Mouse (Mus musculus) hindbrain, postnatal 0 days (tissue): ENCODE data around the gene Pigq. TPM values are rescaled to one million over a fixed set of nuclear protein-coding genes. Genes with fewer than 3 reads are reported as not detected.

Experiments used
- ATAC-seq: fragments of 200-750 bp; cut with Nextera tagmentation; 2 replicates; pipeline ENCODE4 v1.8.0; 2017; ENCODE audit warnings: mild to moderate bottlenecking, moderate TSS enrichment, moderate library complexity
- DNase-seq: peaks from one replicate; pipeline ENCODE4 v3.0.0-alpha.2; 2015; ENCODE audit warnings: low spot score
- H3K27ac ChIP-seq: fragments of 300-500 bp; sonication (generic); 2 replicates; pipeline ENCODE4 v1.5.1; 2014; ENCODE audit warnings: mild to moderate bottlenecking
- H3K27me3 ChIP-seq: fragments of 300-500 bp; sonication (generic); 2 replicates; pipeline ENCODE4 v1.6.1; 2014; ENCODE audit warnings: low read length, mixed read lengths; ENCODE audit not compliant: insufficient read depth
- H3K36me3 ChIP-seq: fragments of 300-500 bp; sonication (generic); 2 replicates; pipeline ENCODE4 v1.6.1; 2014; ENCODE audit warnings: low read length, mixed read lengths; ENCODE audit not compliant: insufficient read depth
- H3K4me1 ChIP-seq: fragments of 300-500 bp; sonication (generic); 2 replicates; pipeline ENCODE4 v1.6.1; 2014; ENCODE audit warnings: antibody characterized with exemption, low read length, mixed read lengths; ENCODE audit not compliant: insufficient read depth
- H3K4me2 ChIP-seq: fragments of 300-500 bp; sonication (generic); 2 replicates; pipeline ENCODE4 v1.6.1; 2014; ENCODE audit warnings: low read depth, mild to moderate bottlenecking, low read length, moderate library complexity, mixed read lengths
- H3K4me3 ChIP-seq: fragments of 300-500 bp; sonication (generic); 2 replicates; pipeline ENCODE4 v1.5.1; 2014; ENCODE audit warnings: low read length
- H3K9ac ChIP-seq: fragments of 300-500 bp; sonication (generic); replicated peaks from 2 replicates; pipeline ENCODE4 v1.6.1; 2014; ENCODE audit warnings: mild to moderate bottlenecking, low read length, moderate library complexity, mixed read lengths
- H3K9me3 ChIP-seq: fragments of 300-500 bp; sonication (generic); 2 replicates; pipeline ENCODE4 v1.6.1; 2016; ENCODE audit warnings: low read length, mixed read lengths
- CTCF ChIP-seq: IDR thresholded peaks from 2 replicates; pipeline ENCODE4 v1.5.1; 2016; ENCODE audit warnings: antibody characterized with exemption, control low read depth, low read depth
- WGBS: fragments of 180-500 bp; shearing (Covaris S2); extraction: QIAGEN DNeasy Blood & Tissue Kit; methylation state at CpG from one replicate; pipeline ENCODE4 v1.1.7; 2014; 5-methylcytosine and 5-hydroxymethylcytosine counted together
- polyA plus RNA-seq: library from polyadenylated mRNA; unstranded; fragments of >200 nt; fragmentation: Nextera tagmentation; extraction: Ambion mirVana; gene quantifications from 2 replicates; pipeline ENCODE4 v1.2.1, GENCODE M21; 2015
- total RNA-seq: library from RNA; depleted of rRNA; stranded (reverse); fragments of >200 nt; gene quantifications from 2 replicates; pipeline ENCODE4 v1.2.3, GENCODE M21; 2014

The Pigq gene
- total and polyA plus RNA-seq, 2 experiments from 2014 or later = 76.3 to 99.7 TPM

DNA sequence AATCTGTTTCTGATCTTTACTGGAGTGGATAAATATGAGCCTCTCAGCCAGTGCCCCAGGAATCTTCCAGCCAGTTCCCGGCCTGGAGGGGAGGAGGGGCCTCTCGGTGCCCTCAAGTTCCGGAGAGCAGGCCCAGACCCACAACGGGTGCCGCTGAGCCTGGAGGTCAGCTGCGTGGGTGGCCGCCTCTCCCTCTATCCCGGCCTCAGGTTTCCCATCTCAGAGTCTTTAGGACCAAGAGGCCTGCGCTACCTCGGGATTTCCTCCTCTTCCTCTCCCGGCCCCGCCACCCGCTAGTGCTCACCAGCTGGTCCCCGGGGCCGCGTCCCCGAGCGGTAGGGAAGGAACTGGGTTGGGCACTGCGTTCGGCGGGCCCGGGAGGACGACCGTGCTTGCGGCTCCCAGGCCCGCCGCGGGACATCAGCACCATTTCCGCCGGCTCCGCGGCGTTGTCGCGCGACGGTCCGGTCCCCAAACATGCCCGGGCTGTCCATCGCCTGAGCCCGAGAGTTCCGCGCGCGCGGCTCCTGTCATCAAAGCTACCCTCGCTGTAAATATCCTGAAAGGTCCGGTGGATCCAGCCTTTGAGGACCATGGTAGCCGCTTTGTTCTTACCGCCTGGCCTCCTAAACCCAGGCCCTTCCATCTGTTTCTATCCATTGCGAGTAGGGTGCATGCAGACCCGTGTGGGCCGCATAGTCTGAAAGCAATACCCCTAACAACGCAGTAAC, 3.1 kb downstream of the Pigq start:
- Histone ChIP-seq H3K27me3 (no peaks in the 10 kb centered on the region), H3K9ac (peak overlapping the region; percentile 98), H3K27ac (peak overlapping the region; percentile 91), H3K4me2 (peak overlapping the region; percentile 86), H3K9me3 (no peaks in the 10 kb centered on the region), H3K4me3 (peak overlapping the region; percentile 70), H3K4me1 (peaks cover 5% of the 10 kb centered on the region), H3K36me3 (peaks cover 3% of the 10 kb centered on the region; the same call in 1 of the 2 replicates)
- ATAC-seq (peak; percentile 83), DNase-seq (peak; percentile 84)
- WGBS = 3% methylated on average over 52 of the region's 54 CpGs
- TF ChIP-seq CTCF = no peak

DNA sequence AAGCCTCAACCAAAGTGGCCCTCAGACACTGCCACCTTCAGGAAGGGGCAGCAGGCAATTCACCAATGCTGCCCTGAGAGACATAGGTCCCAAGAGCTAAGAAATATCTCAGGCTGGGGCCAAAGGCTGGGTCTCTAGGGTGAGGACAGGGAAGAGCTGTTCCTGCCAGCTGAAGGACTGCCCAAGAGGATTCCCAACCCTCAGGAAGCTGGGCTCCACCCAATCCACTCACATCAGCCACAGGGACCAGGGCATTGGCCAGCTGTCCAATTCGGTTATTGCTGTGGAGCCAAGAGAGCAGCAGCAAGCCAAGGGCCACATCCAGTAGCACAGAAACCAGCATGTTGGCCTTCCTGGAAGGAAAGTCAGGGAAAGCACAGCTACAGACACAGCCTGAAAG, 10.2 kb downstream of the Pigq start:
- Histone ChIP-seq H3K36me3 (peaks cover 54% of the 10 kb centered on the region), H3K4me2 (no peak overlapping the region), H3K27ac (no peak overlapping the region), H3K9ac (no peak overlapping the region), H3K4me1 (no peaks in the 10 kb centered on the region), H3K4me3 (no peak overlapping the region), H3K27me3 (no peaks in the 10 kb centered on the region), H3K9me3 (no peaks in the 10 kb centered on the region)
- DNase-seq (no peak), ATAC-seq (no peak)
- TF ChIP-seq CTCF = no peak
- WGBS = 81% methylated on average over 1 of the region's 1 CpGs

DNA sequence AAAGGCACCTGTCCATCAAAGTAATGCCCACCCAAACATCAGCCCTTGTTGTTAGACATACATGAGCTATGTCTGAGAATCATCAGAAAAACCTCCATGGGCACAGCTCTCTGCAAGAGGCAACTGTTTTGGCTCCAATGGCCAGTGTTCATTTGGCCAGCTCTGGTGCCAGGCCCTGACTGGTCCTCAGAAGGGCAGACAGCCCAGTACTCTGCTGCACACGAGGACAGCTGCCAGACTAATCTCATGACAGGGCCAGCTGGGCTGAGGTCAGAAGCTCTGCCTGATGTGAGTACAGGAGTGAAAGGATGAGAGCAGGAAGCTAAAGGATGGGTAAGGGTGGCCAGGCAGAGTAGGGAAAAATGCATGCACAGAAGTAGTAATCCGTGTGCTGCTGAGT, 19.4 kb downstream of the Pigq start:
- WGBS = 61% methylated on average over 2 of the region's 2 CpGs
- Histone ChIP-seq H3K9me3 (no peaks in the 10 kb centered on the region), H3K27me3 (no peaks in the 10 kb centered on the region), H3K27ac (no peak overlapping the region), H3K4me2 (no peak overlapping the region), H3K4me1 (no peaks in the 10 kb centered on the region), H3K9ac (no peak overlapping the region), H3K4me3 (no peak overlapping the region), H3K36me3 (peaks cover 24% of the 10 kb centered on the region)
- peak; percentile 64 for DNase-seq
- TF ChIP-seq CTCF = no peak
- peak; percentile 61; the same call in 1 of the 2 replicates for ATAC-seq

- DNase-seq = no peak
- H3K9ac ChIP-seq = no peak overlapping the region
Observed at GRCm38 (mm10) chr17:25922120-25922519, 22.6 kb downstream of the Pigq start.

DNA sequence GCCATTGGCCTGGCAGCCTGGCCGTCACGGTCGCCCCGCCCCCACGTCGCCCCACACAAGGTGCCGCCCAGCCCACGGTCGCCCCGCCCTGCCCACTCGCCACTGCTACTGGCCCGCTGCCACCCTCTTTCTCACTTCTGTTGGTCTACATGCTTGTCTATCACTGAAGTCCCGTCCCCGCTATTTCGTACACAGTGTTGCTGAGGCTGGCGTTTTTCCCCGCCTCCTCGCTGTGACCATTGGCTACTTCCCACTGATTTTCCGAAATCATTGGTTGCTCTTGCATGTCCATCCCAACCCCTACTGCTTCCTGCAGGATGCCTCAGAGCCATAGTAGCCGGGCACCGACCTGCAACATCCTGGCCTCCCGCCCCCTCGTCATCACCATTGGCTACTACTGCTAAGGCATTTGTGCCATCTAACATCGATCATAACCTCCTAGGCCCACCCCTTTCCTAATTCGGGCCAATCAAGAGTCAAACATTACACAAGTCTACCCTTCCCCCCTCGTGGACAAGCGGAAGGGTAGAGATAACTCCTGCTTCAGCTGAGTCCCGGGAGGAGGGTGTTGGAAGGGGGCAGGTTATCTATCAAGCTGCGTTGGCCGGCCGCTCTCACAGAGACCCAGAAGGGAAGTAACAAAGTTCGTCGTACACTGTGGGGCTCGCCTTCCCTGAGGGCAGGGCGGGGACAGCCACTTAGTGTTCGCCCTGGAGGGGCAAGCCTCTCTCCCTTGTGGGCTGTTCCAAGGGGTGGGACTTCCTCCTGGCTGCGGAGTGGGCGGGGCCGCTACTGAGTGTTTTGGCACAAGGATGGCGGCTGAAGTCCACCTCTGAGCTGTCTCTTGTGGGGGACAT, 24.7 kb downstream of the Pigq start:
- peaks cover 16% of the 10 kb centered on the region for H3K4me1 ChIP-seq
- ATAC-seq = peak; percentile 99
- 0% methylated on average over 33 of the region's 40 CpGs for WGBS

More at GRCm38 (mm10) chr17:25922120-25922519, 22.6 kb downstream of the Pigq start:
- Histone ChIP-seq H3K9me3 (no peaks in the 10 kb centered on the region), H3K36me3 (peaks cover 10% of the 10 kb centered on the region; the same call in 1 of the 2 replicates), H3K27ac (no peak overlapping the region), H3K4me1 (peaks cover 15% of the 10 kb centered on the region), H3K4me3 (no peak overlapping the region), H3K4me2 (no peak overlapping the region), H3K27me3 (no peaks in the 10 kb centered on the region)
- no peak for TF ChIP-seq CTCF
- WGBS = 57% methylated on average over 5 of the region's 5 CpGs
- ATAC-seq = no peak

GRCm38 (mm10) chr17:25919144-25919785, 25.5 kb downstream of the Pigq start, which contains the start of gene Rab40c:
Gene Rab40c (minus strand): TSS chr17:25919727.
- Histone ChIP-seq H3K9me3 (no peaks in the 10 kb centered on the region), H3K9ac (peak within 1 kb of the TSS; percentile 85), H3K36me3 (0 out of 2 replicates have a peak, but pooled peaks cover 4% of the 10 kb centered on the region), H3K4me3 (peak within 1 kb of the TSS; percentile 79), H3K4me2 (peak within 1 kb of the TSS; percentile 60), H3K27me3 (no peaks in the 10 kb centered on the region), H3K27ac (peak within 1 kb of the TSS; percentile 92), H3K4me1 (peaks cover 16% of the 10 kb centered on the region)
- DNase-seq = peak; percentile 52
- peak; percentile 0; the same call in 1 of the 2 replicates for ATAC-seq
- WGBS = under 1% methylated on average over 51 of the region's 78 CpGs
- TF ChIP-seq CTCF = no peak

More for the DNA sequence above, 24.7 kb downstream of the Pigq start:
- Histone ChIP-seq H3K27me3 (no peaks in the 10 kb centered on the region), H3K4me2 (peak overlapping the region; percentile 60), H3K9me3 (no peaks in the 10 kb centered on the region), H3K9ac (peak overlapping the region; percentile 45), H3K4me3 (peak overlapping the region; percentile 79), H3K27ac (peak overlapping the region; percentile 92), H3K36me3 (0 out of 2 replicates have a peak, but pooled peaks cover 4% of the 10 kb centered on the region)
- peak; percentile 29 for TF ChIP-seq CTCF
- DNase-seq = peak; percentile 100
